Mouse (Mus musculus) gastrocnemius, postnatal 14 days (tissue): ENCODE measurements around the gene Npr3. TPM values are rescaled to one million over a fixed set of nuclear protein-coding genes. Genes with fewer than 3 reads are reported as not detected.

Experiments
- DNase-seq: peaks from one replicate; pipeline ENCODE4 v3.0.0; 2021; ENCODE audit warnings: mixed read lengths
- intact Hi-C: fragments of 180-260 bp; cut with DNase I; formaldehyde crosslinking; loops from one replicate; pipeline ENCODE4 v1.15.1; 2025; ENCODE audit warnings: low total_unique reads
- long read RNA-seq, 2 experiments: library from polyadenylated mRNA; stranded (forward); transcript quantifications; one replicate each; pipeline ENCODE4 v2.0.0; 2021
- total RNA-seq, 2 experiments: library from RNA; stranded (reverse); gene quantifications; 2 replicates each; pipeline ENCODE4 v1.2.3; 2021

Npr3 gene
- total RNA-seq: 10 to 100 TPM; 11.0 to 11.9 TPM
- long read RNA-seq, experiment 1, partial matches to known transcripts: 0 of 3 reads
- long read RNA-seq, experiment 1, other reads (novel, unspliced or antisense): 2 of 3 reads
- long read RNA-seq, experiment 2, full-length matches to known transcripts: 3 of 8 reads
- long read RNA-seq, experiment 2, partial matches to known transcripts: 0 of 8 reads
- long read RNA-seq, experiment 2, other reads (novel, unspliced or antisense): 5 of 8 reads

DNA sequence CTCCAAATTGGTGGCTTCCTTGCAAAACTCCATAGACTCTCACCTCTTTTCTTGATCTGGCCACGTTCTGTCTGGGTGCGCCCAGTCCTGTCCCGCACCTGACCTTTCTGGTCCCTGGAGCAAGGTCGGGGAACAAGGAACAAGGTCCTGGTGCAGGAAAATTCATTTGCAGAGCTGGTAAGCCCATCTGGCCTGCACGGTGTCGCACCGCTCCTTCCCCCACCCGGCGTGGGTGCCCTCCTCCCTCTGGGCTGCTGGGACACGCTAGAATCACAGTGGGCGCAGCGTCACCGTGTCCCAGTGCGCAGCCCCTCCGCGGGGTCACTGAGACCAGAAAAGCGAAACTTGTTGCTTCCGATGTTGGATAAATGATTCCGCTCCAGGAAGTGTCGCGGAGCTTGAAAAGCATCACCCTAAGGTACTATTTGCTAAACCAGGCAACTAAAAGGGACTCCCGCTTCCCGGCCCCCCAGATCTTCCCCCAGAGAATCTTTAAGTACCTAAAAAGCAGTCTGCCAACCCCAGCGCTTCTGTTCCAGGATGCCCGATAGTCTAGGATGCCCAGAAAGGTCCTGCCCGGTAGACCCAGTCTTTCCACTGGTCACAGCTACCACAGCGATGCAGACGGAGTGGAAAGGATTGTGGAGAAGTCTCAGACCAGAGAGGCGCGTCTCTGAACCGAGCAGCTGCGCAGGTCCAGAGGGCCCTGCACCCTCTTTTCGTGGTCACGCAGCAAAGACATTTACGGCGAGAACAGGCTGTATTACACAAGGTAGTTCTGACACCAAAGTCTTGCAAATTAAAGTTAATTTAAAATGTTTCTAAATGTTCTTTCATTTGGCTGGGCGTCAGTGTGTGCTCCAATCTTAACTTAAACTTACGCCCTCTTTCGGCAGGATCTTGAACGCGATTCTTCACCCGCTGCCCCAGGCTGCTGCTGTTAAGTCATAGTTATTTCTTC, at the start of gene Npr3:
Gene Npr3, minus strand, starts transcription at position 717 of the 961 bp plus-strand sequence.
- DNase-seq: peak; percentile 30
- intact Hi-C loops: loop anchor here (5.0 kb wide), 1 partner anchor 155 kb away; no protein-coding TSS in a partner anchor

DNA sequence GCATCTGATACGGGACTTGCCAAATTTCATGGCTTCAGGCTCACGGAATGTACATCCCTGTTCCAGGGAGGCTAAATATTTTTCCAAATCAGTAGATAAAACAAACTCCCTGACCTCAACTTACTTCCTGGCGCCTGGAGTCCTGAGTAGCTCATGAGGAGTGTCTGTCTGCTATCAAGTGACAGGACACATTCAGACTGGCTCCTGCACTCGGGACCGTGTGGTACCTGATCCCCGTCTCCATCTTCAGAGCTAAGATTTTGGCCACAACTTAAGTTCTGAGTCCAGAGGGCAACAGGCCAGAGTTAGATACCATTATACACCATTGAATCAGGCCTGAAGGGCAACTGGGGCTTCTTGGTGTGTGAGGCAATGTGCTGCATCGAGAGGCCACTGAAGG, 49.0 kb upstream of the Npr3 start:
- no peak for DNase-seq
- intact Hi-C loops: no loop called here

DNA sequence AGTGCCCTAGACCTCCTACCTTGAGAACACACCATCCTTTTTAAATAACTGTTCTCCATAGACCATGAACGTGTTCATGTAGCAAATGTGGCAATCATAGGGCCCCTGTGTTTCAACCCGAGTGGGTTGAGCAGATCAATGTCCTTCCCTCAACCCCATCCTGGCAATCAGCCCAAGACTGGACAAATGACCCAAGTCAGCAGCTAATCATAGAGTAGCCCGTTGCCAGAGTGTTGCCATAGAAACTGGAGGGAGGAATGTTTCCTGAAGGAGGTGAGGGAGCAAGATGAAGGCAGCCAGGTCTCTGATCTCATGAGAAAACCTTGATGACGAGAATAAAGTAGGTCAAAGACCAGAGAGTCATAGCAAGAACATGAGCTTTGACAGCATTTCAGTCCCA, 47.1 kb upstream of the Npr3 start:
- no peak for DNase-seq
- intact Hi-C loops: no loop called here

- intact Hi-C loops: no loop called here
- DNase-seq: no peak
These were observed 45.1 kb upstream of the Npr3 start for GRCm38 (mm10) chr15:11952159-11952558.

GRCm38 (mm10) chr15:11951181-11951580, 44.1 kb upstream of the Npr3 start:
- no peak for DNase-seq
- intact Hi-C loops: no loop called here

- intact Hi-C loops: no loop called here
These were observed 43.1 kb upstream of the Npr3 start for GRCm38 (mm10) chr15:11950144-11950543.

GRCm38 (mm10) chr15:11949490-11949889, 42.4 kb upstream of the Npr3 start:
- intact Hi-C loops: no loop called here
- no peak for DNase-seq

More at GRCm38 (mm10) chr15:11950144-11950543, 43.1 kb upstream of the Npr3 start:
- no peak for DNase-seq

- intact Hi-C loops: no loop called here
- no peak for DNase-seq
These were observed 33.8 kb upstream of the Npr3 start for GRCm38 (mm10) chr15:11940855-11941254.

- DNase-seq: no peak
- intact Hi-C loops: no loop called here
These were observed 20.7 kb upstream of the Npr3 start for GRCm38 (mm10) chr15:11927742-11928141.

DNA sequence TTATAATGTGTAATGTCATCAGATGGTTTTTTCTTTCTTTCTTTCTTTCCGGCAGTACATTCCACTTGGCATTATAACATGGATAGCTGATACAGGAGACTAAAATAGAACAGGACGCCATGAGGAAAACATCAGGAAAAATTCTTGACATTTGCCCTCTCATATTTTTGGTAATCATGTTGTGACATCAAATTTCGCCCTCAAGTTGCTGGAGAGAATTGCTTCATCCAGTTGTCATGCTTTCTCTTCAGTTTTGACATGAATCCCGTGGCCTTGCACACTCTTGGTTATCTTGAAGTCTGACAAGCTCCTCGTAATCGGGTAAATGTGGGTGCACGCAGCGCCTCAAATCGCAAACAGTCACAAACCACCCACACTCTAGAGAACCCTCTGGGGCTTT, 7.0 kb upstream of the Npr3 start:
- intact Hi-C loops: no loop called here
- DNase-seq: no peak

DNA sequence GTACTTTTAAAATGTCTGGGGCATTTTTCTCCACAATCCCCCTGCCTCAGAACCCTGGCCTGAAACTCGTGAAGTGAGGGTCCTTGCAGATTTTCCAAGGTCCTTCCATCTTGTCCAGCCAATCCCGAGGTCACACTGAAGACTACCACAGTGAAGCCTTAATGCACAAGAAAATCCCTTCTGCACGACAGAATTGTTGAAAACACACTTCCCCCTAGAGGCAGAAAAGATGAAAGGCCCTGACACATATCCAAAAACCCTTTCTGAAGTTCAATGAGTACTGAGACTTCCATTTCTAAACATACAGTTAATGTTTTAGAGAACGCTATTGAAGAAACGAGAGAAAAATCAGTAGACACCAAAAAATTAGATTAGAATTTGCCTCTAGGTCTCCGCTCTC, 2.8 kb upstream of the Npr3 start:
- intact Hi-C loops: loop anchor here (5.0 kb wide), 1 partner anchor 158 kb away; no protein-coding TSS in a partner anchor
- no peak for DNase-seq

- DNase-seq: peak; percentile 17
- intact Hi-C loops: loop anchor here (5.0 kb wide), 1 partner anchor 156 kb away; no protein-coding TSS in a partner anchor
These were observed 1.1 kb upstream of the Npr3 start for GRCm38 (mm10) chr15:11908166-11908565.

GRCm38 (mm10) chr15:11906021-11906570, 991 bp downstream of the Npr3 start:
- intact Hi-C loops: loop anchor here (5.0 kb wide), 1 partner anchor 154 kb away; no protein-coding TSS in a partner anchor
- DNase-seq: peak; percentile 40

- intact Hi-C loops: loop anchor here (5.0 kb wide), 2 partner anchors 153 to 493 kb away; no protein-coding TSS in a partner anchor
- DNase-seq: peak; percentile 39
These were observed 2.0 kb downstream of the Npr3 start for GRCm38 (mm10) chr15:11904848-11905672.

DNA sequence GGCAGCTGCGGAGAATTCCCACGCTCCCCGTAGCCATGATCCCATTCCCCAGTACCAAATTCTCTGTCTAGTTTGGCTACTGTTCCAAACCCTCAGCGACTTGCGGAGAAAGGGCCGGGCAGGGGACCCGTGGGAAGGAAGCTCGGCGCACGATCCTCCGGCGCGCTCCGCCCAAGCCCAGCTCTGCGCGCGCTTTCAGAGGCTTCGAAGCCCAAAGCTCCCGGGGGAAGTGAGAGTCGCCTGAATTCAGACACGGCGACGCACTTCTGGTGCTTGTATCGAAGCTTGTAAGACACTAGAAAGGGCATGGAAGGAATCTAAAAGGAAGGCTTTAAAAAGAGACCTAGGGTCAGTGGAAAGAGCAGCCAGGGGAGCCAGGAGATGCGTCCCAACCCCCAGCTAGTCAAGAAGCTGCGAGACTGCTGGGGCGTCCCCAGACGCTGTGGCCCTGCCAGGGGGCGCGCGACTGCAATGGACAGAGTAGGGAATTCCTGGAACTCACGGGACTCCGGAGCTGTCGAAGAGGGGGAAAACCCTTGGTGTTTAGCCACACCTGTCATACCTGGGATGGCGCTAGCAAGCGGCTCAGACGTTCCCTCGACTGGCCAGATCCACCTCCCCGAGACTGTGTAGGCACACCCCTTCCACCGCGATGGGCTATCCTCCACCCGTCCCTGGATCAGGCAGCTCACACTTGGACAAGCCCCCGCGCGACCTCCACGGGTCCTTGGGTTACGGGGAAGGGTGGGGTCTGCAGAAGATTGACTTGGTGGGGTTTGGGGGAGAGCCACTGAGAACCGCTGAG, 2.8 kb downstream of the Npr3 start:
- peak; percentile 25 for DNase-seq
- intact Hi-C loops: loop anchor here (5.0 kb wide), 1 partner anchor 492 kb away; no protein-coding TSS in a partner anchor

GRCm38 (mm10) chr15:11903196-11904042, 3.7 kb downstream of the Npr3 start:
- intact Hi-C loops: loop anchor here (5.0 kb wide), 1 partner anchor 491 kb away; no protein-coding TSS in a partner anchor
- DNase-seq: no peak

DNA sequence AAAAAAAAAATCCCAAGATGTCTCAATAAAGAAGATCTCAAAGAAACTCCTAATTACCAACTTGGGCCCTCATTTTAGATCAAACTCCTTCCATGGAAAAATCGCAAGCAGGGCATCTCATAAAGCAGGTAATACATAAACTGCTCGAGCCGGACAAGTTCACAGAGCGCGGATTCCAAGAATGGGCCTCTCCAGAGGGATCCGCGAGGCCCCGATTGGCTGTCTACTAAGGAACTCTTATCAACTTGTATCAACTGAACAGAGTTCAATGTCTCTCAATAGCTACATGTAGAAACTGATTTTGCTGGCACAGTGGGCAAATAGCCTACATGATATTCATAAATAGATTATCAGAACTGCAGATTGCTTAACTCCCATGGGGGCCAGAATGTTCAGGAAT, 9.5 kb downstream of the Npr3 start:
- no peak for DNase-seq
- intact Hi-C loops: no loop called here
